Mouse (Mus musculus) forebrain, embryonic 10.5 days (tissue): Measurements from ENCODE around the gene Zfp655. TPM values are rescaled to one million over a fixed set of nuclear protein-coding genes. Genes with fewer than 3 reads are reported as not detected.

Experiments used
- DNase-seq: peaks from one replicate; pipeline ENCODE4 v3.0.0-alpha.2; 2017; ENCODE audit warnings: low spot score; ENCODE audit errors: extremely low spot score
- H3K27ac ChIP-seq: fragments of 300-500 bp; sonication (generic); 2 replicates; pipeline ENCODE4 v1.5.1; 2016; ENCODE audit warnings: mild to moderate bottlenecking
- H3K27me3 ChIP-seq: fragments of 300-500 bp; sonication (generic); 2 replicates; pipeline ENCODE4 v1.6.1; 2016; ENCODE audit warnings: mild to moderate bottlenecking; ENCODE audit not compliant: poor library complexity, severe bottlenecking
- H3K36me3 ChIP-seq: fragments of 300-500 bp; sonication (generic); replicated peaks from 2 replicates; pipeline ENCODE4 v1.6.1; 2016; ENCODE audit warnings: mild to moderate bottlenecking, moderate library complexity
- H3K4me1 ChIP-seq: fragments of 300-500 bp; sonication (generic); 2 replicates; pipeline ENCODE4 v1.6.1; 2016
- H3K4me3 ChIP-seq: fragments of 300-500 bp; sonication (generic); 2 replicates; pipeline ENCODE4 v1.5.1; 2016; ENCODE audit warnings: mild to moderate bottlenecking, moderate library complexity
- H3K9me3 ChIP-seq: fragments of 300-500 bp; sonication (generic); 2 replicates; pipeline ENCODE4 v1.6.1; 2016; ENCODE audit warnings: mild to moderate bottlenecking, moderate library complexity
- WGBS: fragments of 180-500 bp; shearing (Covaris S2); methylation state at CpG from one replicate; pipeline ENCODE4 v1.1.7; 2016; 5-methylcytosine and 5-hydroxymethylcytosine counted together
- polyA plus RNA-seq: library from polyadenylated mRNA; unstranded; fragments of >200 nt; fragmentation: Nextera tagmentation; extraction: Ambion mirVana; gene quantifications from 2 replicates; pipeline ENCODE4 v1.2.1, GENCODE M21; 2016

The Zfp655 gene
- polyA plus RNA-seq, result 31.0 and 33.8 TPM in 2 replicates

- Histone ChIP-seq H3K4me1 (peaks cover 24% of the 10 kb centered on the region), H3K4me3 (peak within 1 kb of the TSS; percentile 99), H3K27ac (peak within 1 kb of the TSS; percentile 88), H3K27me3 (no peaks in the 10 kb centered on the region), H3K36me3 (peaks cover 32% of the 10 kb centered on the region), H3K9me3 (no peaks in the 10 kb centered on the region)
- peak; percentile 96 for DNase-seq
- WGBS, result under 1% methylated on average over 42 of the region's 42 CpGs
These were observed at the start of gene Zfp655 for GRCm38 (mm10) chr5:145231367-145231871. Gene Zfp655 (plus strand): TSS chr5:145231715.

GRCm38 (mm10) chr5:145185244-145185643, 46.3 kb upstream of the Zfp655 start:
- WGBS, result 89% methylated on average over 2 of the region's 2 CpGs
- H3K9me3 ChIP-seq, result no peaks in the 10 kb centered on the region
- H3K27ac ChIP-seq, result no peak overlapping the region
- H3K27me3 ChIP-seq, result no peaks in the 10 kb centered on the region
- no peak overlapping the region for H3K4me3 ChIP-seq
- peaks cover 90% of the 10 kb centered on the region for H3K36me3 ChIP-seq
- no peak for DNase-seq
- H3K4me1 ChIP-seq, result peaks cover 6% of the 10 kb centered on the region

- Histone ChIP-seq H3K9me3 (no peaks in the 10 kb centered on the region), H3K27me3 (no peaks in the 10 kb centered on the region), H3K4me1 (peaks cover 19% of the 10 kb centered on the region), H3K4me3 (no peak overlapping the region), H3K36me3 (peaks cover 54% of the 10 kb centered on the region), H3K27ac (no peak overlapping the region)
- no peak for DNase-seq
- 93% methylated on average over 6 of the region's 6 CpGs for WGBS
These were observed 42.1 kb upstream of the Zfp655 start for GRCm38 (mm10) chr5:145189416-145189815.

- Histone ChIP-seq H3K4me3 (peak overlapping the region; percentile 89), H3K9me3 (no peaks in the 10 kb centered on the region), H3K27me3 (no peaks in the 10 kb centered on the region), H3K4me1 (peaks cover 19% of the 10 kb centered on the region), H3K36me3 (peaks cover 54% of the 10 kb centered on the region), H3K27ac (peak overlapping the region; percentile 96)
- 60% methylated on average over 5 of the region's 5 CpGs for WGBS
- DNase-seq, result no peak
These were observed 41.1 kb upstream of the Zfp655 start for GRCm38 (mm10) chr5:145190373-145190772.

- H3K36me3 ChIP-seq, result peaks cover 54% of the 10 kb centered on the region
- peak overlapping the region; percentile 96 for H3K27ac ChIP-seq
- WGBS, result 1% methylated on average over 41 of the region's 41 CpGs
- peaks cover 19% of the 10 kb centered on the region for H3K4me1 ChIP-seq
- peak; percentile 92 for DNase-seq
- H3K4me3 ChIP-seq, result peak overlapping the region; percentile 89
- no peaks in the 10 kb centered on the region for H3K27me3 ChIP-seq
- H3K9me3 ChIP-seq, result no peaks in the 10 kb centered on the region
These were observed 40.4 kb upstream of the Zfp655 start for GRCm38 (mm10) chr5:145190875-145191798.

- Histone ChIP-seq H3K4me1 (peaks cover 19% of the 10 kb centered on the region), H3K4me3 (peak within 1 kb of the TSS; percentile 89), H3K27ac (peak within 1 kb of the TSS; percentile 96), H3K36me3 (peaks cover 47% of the 10 kb centered on the region), H3K27me3 (no peaks in the 10 kb centered on the region), H3K9me3 (no peaks in the 10 kb centered on the region)
- DNase-seq, result no peak
- 84% methylated on average over 2 of the region's 2 CpGs for WGBS
These were observed 39.6 kb upstream of the Zfp655 start, which contains the start of gene Atp5j2 for GRCm38 (mm10) chr5:145191962-145192361. Gene Atp5j2 (minus strand): TSS chr5:145192062.

- H3K4me3 ChIP-seq, result peak overlapping the region; percentile 84; the same call in 1 of the 2 replicates
- 78% methylated on average over 7 of the region's 7 CpGs for WGBS
These were observed 31.1 kb upstream of the Zfp655 start for GRCm38 (mm10) chr5:145200387-145200786.

GRCm38 (mm10) chr5:145201321-145201991, 30.1 kb upstream of the Zfp655 start, which contains the start of gene Zkscan14:
Gene Zkscan14 (minus strand): TSS chr5:145201868.
- 2% methylated on average over 37 of the region's 37 CpGs for WGBS
- Histone ChIP-seq H3K4me3 (peak within 1 kb of the TSS; percentile 84), H3K36me3 (no peaks in the 10 kb centered on the region), H3K27me3 (no peaks in the 10 kb centered on the region), H3K4me1 (peaks cover 32% of the 10 kb centered on the region), H3K9me3 (no peaks in the 10 kb centered on the region), H3K27ac (peak within 1 kb of the TSS; percentile 80)
- peak; percentile 78 for DNase-seq

More at GRCm38 (mm10) chr5:145200387-145200786, 31.1 kb upstream of the Zfp655 start:
- Histone ChIP-seq H3K9me3 (no peaks in the 10 kb centered on the region), H3K27ac (no peak overlapping the region), H3K4me1 (peaks cover 24% of the 10 kb centered on the region), H3K27me3 (no peaks in the 10 kb centered on the region), H3K36me3 (peaks cover 9% of the 10 kb centered on the region)
- DNase-seq, result no peak

GRCm38 (mm10) chr5:145202446-145202845, 29.1 kb upstream of the Zfp655 start:
- Histone ChIP-seq H3K9me3 (no peaks in the 10 kb centered on the region), H3K4me3 (no peak overlapping the region), H3K27ac (no peak overlapping the region), H3K4me1 (peaks cover 32% of the 10 kb centered on the region), H3K36me3 (peaks cover 10% of the 10 kb centered on the region), H3K27me3 (no peaks in the 10 kb centered on the region)
- DNase-seq, result no peak
- WGBS, result 51% methylated on average over 3 of the region's 3 CpGs

- Histone ChIP-seq H3K4me1 (peaks cover 32% of the 10 kb centered on the region), H3K27ac (peak within 1 kb of the TSS; percentile 80), H3K27me3 (no peaks in the 10 kb centered on the region), H3K36me3 (peaks cover 24% of the 10 kb centered on the region), H3K4me3 (peak within 1 kb of the TSS; percentile 67), H3K9me3 (no peaks in the 10 kb centered on the region)
- under 1% methylated on average over 22 of the region's 22 CpGs for WGBS
- DNase-seq, result peak; percentile 96
These were observed 27.4 kb upstream of the Zfp655 start, which contains the start of gene Zkscan5 for GRCm38 (mm10) chr5:145203936-145204691. Gene Zkscan5 (plus strand): TSS chr5:145204562.

- peak overlapping the region; percentile 67 for H3K4me3 ChIP-seq
- 31% methylated on average over 9 of the region's 9 CpGs for WGBS
- peaks cover 32% of the 10 kb centered on the region for H3K4me1 ChIP-seq
- peaks cover 34% of the 10 kb centered on the region for H3K36me3 ChIP-seq
- H3K27ac ChIP-seq, result no peak overlapping the region
- DNase-seq, result no peak
- no peaks in the 10 kb centered on the region for H3K27me3 ChIP-seq
- no peaks in the 10 kb centered on the region for H3K9me3 ChIP-seq
These were observed 26.5 kb upstream of the Zfp655 start for GRCm38 (mm10) chr5:145205041-145205440.

- Histone ChIP-seq H3K27me3 (no peaks in the 10 kb centered on the region), H3K36me3 (peaks cover 56% of the 10 kb centered on the region), H3K4me1 (peaks cover 20% of the 10 kb centered on the region), H3K9me3 (no peaks in the 10 kb centered on the region), H3K4me3 (no peak overlapping the region), H3K27ac (no peak overlapping the region)
- DNase-seq, result no peak
- 92% methylated on average over 6 of the region's 6 CpGs for WGBS
These were observed 24.1 kb upstream of the Zfp655 start for GRCm38 (mm10) chr5:145207385-145207784.
